Mouse (Mus musculus) CH12.LX (cell line): ENCODE data around the gene Fkbp11. TPM values are rescaled to one million over a fixed set of nuclear protein-coding genes. Genes with fewer than 3 reads are reported as not detected.

Experiments
- DNase-seq: peaks from one replicate; pipeline ENCODE4 v3.0.0-alpha.2; 2013; ENCODE audit errors: extremely low read depth
- H3K27ac ChIP-seq: 2 replicates; pipeline ENCODE4 v1.5.1; 2012; ENCODE audit warnings: low read depth, mild to moderate bottlenecking, control low read depth, moderate library complexity; ENCODE audit not compliant: insufficient read depth
- H3K27me3 ChIP-seq: replicated peaks from 2 replicates; pipeline ENCODE3; 2012; ENCODE audit warnings: inconsistent platforms
- H3K36me3 ChIP-seq, 2 experiments: replicated peaks in 1 of 2; 2 replicates each; pipeline versions ENCODE3 to v1.6.1; 2012; ENCODE audit warnings: inconsistent platforms in 1 of 2, low read length in 1 of 2, mild to moderate bottlenecking in 1 of 2, mixed read lengths in 1 of 2, moderate library complexity in 1 of 2; ENCODE audit not compliant: control insufficient read depth in 1 of 2, insufficient read depth in 1 of 2
- H3K4me1 ChIP-seq, 2 experiments: 2 replicates each; pipeline ENCODE4 v1.6.1; 2012; ENCODE audit warnings: inconsistent platforms in 1 of 2, moderate library complexity in 1 of 2; ENCODE audit not compliant: insufficient read depth in 2 of 2, control insufficient read depth in 1 of 2
- H3K4me2 ChIP-seq: 2 replicates; pipeline ENCODE4 v1.6.1; 2012; ENCODE audit warnings: low read depth, mild to moderate bottlenecking, control low read depth; ENCODE audit not compliant: poor library complexity, insufficient read depth, severe bottlenecking
- H3K4me3 ChIP-seq, 3 experiments: fragments of 150-350 bp in 1 of 3; sonication (generic) in 1 of 3; replicated peaks in 1 of 3; 2 replicates each; pipeline versions ENCODE3 to v1.5.1; 2011 to 2012; ENCODE audit warnings: low read depth in 2 of 3, low read length in 2 of 3, mild to moderate bottlenecking in 2 of 3, moderate library complexity in 2 of 3, control low read depth in 1 of 3, improper control_type of control experiment in 1 of 3, inconsistent platforms in 1 of 3, mixed read lengths in 1 of 3; ENCODE audit not compliant: poor library complexity in 1 of 3
- H3K79me2 ChIP-seq: replicated peaks from 2 replicates; pipeline ENCODE4 v1.6.1; 2012; ENCODE audit warnings: mild to moderate bottlenecking, moderate library complexity; ENCODE audit not compliant: control insufficient read depth, poor library complexity, insufficient read depth, severe bottlenecking; ENCODE audit errors: extremely low read depth
- H3K9ac ChIP-seq: 2 replicates; pipeline ENCODE4 v1.6.1; 2012; ENCODE audit warnings: low read depth, mild to moderate bottlenecking, control low read depth, moderate library complexity; ENCODE audit not compliant: insufficient read depth
- H3K9me3 ChIP-seq: replicated peaks from 2 replicates; pipeline ENCODE3; 2012; ENCODE audit warnings: low read length, inconsistent platforms, mixed read lengths
- CHD2 ChIP-seq: IDR thresholded peaks from 2 replicates; pipeline ENCODE4 v1.6.1; 2011; ENCODE audit warnings: low read length, improper control_type of control experiment
- E2F4 ChIP-seq: IDR thresholded peaks from 2 replicates; pipeline ENCODE4 v1.6.1; 2011; ENCODE audit warnings: low read depth, low read length, improper control_type of control experiment; ENCODE audit not compliant: insufficient replicate concordance
- ETS1 ChIP-seq: conservative IDR thresholded peaks from 2 replicates; pipeline ENCODE4 v1.6.1; 2012; ENCODE audit warnings: low read depth, mild to moderate bottlenecking, inconsistent platforms, low read length, improper control_type of control experiment, moderate library complexity
- HCFC1 ChIP-seq: IDR thresholded peaks from 2 replicates; pipeline ENCODE4 v1.6.1; 2012; ENCODE audit warnings: low read depth, mild to moderate bottlenecking, inconsistent platforms, low read length, improper control_type of control experiment
- JUN ChIP-seq: IDR thresholded peaks from 2 replicates; pipeline ENCODE4 v1.6.1; 2011; ENCODE audit warnings: low read depth, mild to moderate bottlenecking, low read length, improper control_type of control experiment, moderate library complexity; ENCODE audit not compliant: insufficient read depth
- KAT2A ChIP-seq: IDR thresholded peaks from 2 replicates; pipeline ENCODE4 v1.6.1; 2012; ENCODE audit warnings: low read length, improper control_type of control experiment, inconsistent platforms; ENCODE audit not compliant: insufficient replicate concordance
- MAFK ChIP-seq: IDR thresholded peaks from 2 replicates; pipeline ENCODE4 v1.6.1; 2011; ENCODE audit warnings: low read length, improper control_type of control experiment; ENCODE audit not compliant: insufficient replicate concordance
- MYC ChIP-seq: IDR thresholded peaks from 2 replicates; pipeline ENCODE4 v1.6.1; 2011; ENCODE audit warnings: low read depth, mild to moderate bottlenecking, improper control_type of control experiment, low read length
- NELFE ChIP-seq: IDR thresholded peaks from 2 replicates; pipeline ENCODE4 v1.6.1; 2011; ENCODE audit warnings: low read depth, low read length, improper control_type of control experiment
- POLR2A ChIP-seq: IDR thresholded peaks from 2 replicates; pipeline ENCODE4 v1.6.1; 2011; ENCODE audit warnings: low read depth, mild to moderate bottlenecking, improper control_type of control experiment, low read length
- POLR2AphosphoS2 ChIP-seq: IDR thresholded peaks from 2 replicates; pipeline ENCODE4 v1.6.1; 2011; ENCODE audit warnings: low read depth, low read length, improper control_type of control experiment
- RCOR1 ChIP-seq: conservative IDR thresholded peaks from 2 replicates; pipeline ENCODE4 v1.6.1; 2012; ENCODE audit warnings: low read depth, mild to moderate bottlenecking, inconsistent platforms, low read length, improper control_type of control experiment
- TBP ChIP-seq: conservative IDR thresholded peaks from 2 replicates; pipeline ENCODE4 v1.6.1; 2011; ENCODE audit warnings: low read depth, low read length, improper control_type of control experiment
- UBTF ChIP-seq: IDR thresholded peaks from 2 replicates; pipeline ENCODE4 v1.6.1; 2012; ENCODE audit warnings: low read depth, mild to moderate bottlenecking, inconsistent platforms, low read length, improper control_type of control experiment, moderate library complexity
- ZKSCAN1 ChIP-seq: IDR thresholded peaks from 2 replicates; pipeline ENCODE4 v1.6.1; 2012; ENCODE audit warnings: low read depth, inconsistent platforms, low read length, improper control_type of control experiment, borderline replicate concordance
- ZMIZ1 ChIP-seq: IDR thresholded peaks from 2 replicates; pipeline ENCODE4 v1.6.1; 2012; ENCODE audit warnings: low read depth, mild to moderate bottlenecking, inconsistent platforms, low read length, improper control_type of control experiment
- ZNF384 ChIP-seq: IDR thresholded peaks from 2 replicates; pipeline ENCODE4 v1.6.1; 2012; ENCODE audit warnings: low read depth, low read length, improper control_type of control experiment, inconsistent platforms
- dilution Hi-C: fragments of 300-500 bp; cut with MboI; formaldehyde crosslinking; loops from 2 replicates; pipeline ENCODE4 v1.14.3; 2020; ENCODE audit warnings: low sequenced_read_pairs; ENCODE audit not compliant: extremely low pct_unique_long_range_greater_than_20kb, extremely low pct_ligation_motif_present
- in situ Hi-C: fragments of 300-500 bp; cut with MboI; formaldehyde crosslinking; loops from 3 replicates; pipeline ENCODE4 v1.14.3; 2019; ENCODE audit warnings: low sequenced_read_pairs, low pct_ligation_motif_present, low pct_unique_long_range_greater_than_20kb, mixed read lengths
- polyA plus RNA-seq: library from polyadenylated mRNA; unstranded; fragments of >175 nt; gene quantifications from 2 replicates; pipeline ENCODE4 v1.2.1, GENCODE M21; 2012; ENCODE audit warnings: low read depth; ENCODE audit not compliant: insufficient read length
- total RNA-seq, 2 experiments: library from RNA; depleted of rRNA; stranded (reverse); fragments of 300-350 nt in 1 of 2; fragments of >200 nt in 1 of 2; gene quantifications; 2 replicates each; pipeline ENCODE4 v1.2.3; 2012 to 2014

The Fkbp11 gene
- total and polyA plus RNA-seq, 3 experiments, result 21.0 to 75.0 (median 22.2) TPM

DNA sequence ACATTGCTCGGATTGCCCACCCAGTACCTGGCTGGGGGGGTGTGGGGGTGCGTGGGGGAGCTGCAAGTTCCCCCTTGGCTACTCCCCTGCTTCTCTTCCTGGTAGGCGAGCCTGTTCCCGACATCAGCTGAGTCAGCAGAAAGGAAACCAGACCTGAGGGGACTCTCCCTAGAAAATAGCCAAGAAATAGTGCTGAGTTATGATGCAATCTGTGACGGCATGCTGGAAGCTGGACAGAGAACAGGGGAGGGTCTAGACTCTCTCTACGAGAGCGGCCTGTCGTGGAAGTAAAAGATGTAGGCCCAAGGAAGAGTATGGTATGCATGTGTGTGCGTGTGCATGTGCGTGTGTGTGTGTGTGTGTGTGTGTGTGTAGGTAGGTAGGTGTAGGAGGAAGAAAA lies 44.8 kb downstream of the Fkbp11 start:
- H3K9ac ChIP-seq, result no peak overlapping the region
- no peaks in the 10 kb centered on the region for H3K36me3 ChIP-seq
- H3K79me2 ChIP-seq, result no peaks in the 10 kb centered on the region
- peaks cover 2% of the 10 kb centered on the region for H3K9me3 ChIP-seq
- no peak overlapping the region for H3K27ac ChIP-seq
- no peak for DNase-seq
- H3K4me1 ChIP-seq, result peaks cover 9 to 32% of the 10 kb centered on the region in 2 experiments
- dilution Hi-C loops, result no loop called here
- H3K4me3 ChIP-seq, result no peak overlapping the region
- H3K4me2 ChIP-seq, result no peak overlapping the region; the same call in 1 of the 2 replicates
- in situ Hi-C loops, result no loop called here
- H3K27me3 ChIP-seq, result peaks cover 17% of the 10 kb centered on the region
- peak; percentile 97 for TF ChIP-seq MAFK
- peak; percentile 17; the same call in 1 of the 2 replicates for TF ChIP-seq ETS1
- no peak for TF ChIP-seq UBTF

DNA sequence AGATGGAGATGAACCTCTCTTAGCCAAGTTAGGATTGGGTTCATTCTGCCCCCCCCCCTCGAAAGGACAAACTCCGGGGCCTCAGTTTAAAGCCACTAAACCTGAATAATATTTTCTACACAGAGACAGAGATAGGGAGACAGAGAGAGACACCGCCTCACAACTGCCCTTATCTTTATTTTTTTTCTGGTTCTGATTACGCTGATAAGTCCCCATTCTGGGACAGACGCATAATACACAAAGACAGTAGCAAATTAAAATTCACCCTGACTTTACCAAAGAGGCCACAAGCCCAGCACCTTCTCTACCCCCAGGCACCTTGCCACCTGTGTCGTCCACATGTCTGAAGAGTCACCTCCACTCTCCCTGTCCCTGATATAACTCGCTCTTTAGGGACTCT lies 46.4 kb downstream of the Fkbp11 start:
- Histone ChIP-seq H3K27ac (no peak overlapping the region), H3K27me3 (peaks cover 17% of the 10 kb centered on the region), H3K4me3 (no peak overlapping the region), H3K9me3 (peaks cover 2% of the 10 kb centered on the region), H3K9ac (no peak overlapping the region), H3K36me3 (no peaks in the 10 kb centered on the region), H3K4me1 (peaks cover 12 to 40% of the 10 kb centered on the region in 2 experiments), H3K4me2 (no peak overlapping the region), H3K79me2 (no peaks in the 10 kb centered on the region)
- dilution Hi-C loops (no loop called here), in situ Hi-C loops (no loop called here)
- no peak for TF ChIP-seq HCFC1
- TF ChIP-seq NELFE, result no peak
- no peak for TF ChIP-seq ZMIZ1
- no peak for TF ChIP-seq MYC
- TF ChIP-seq POLR2AphosphoS2, result no peak
- no peak for TF ChIP-seq ZKSCAN1
- TF ChIP-seq RCOR1, result no peak
- TF ChIP-seq ZNF384, result no peak
- no peak for TF ChIP-seq CHD2
- TF ChIP-seq E2F4, result no peak
- no peak for TF ChIP-seq TBP
- no peak for TF ChIP-seq POLR2A
- TF ChIP-seq KAT2A, result no peak
- TF ChIP-seq JUN, result no peak
- no peak for TF ChIP-seq MAFK
- DNase-seq, result no peak
